Mouse (Mus musculus) thymus, postnatal 14 days (tissue): ENCODE results near the gene Slc44a2.
"Not testable (repeated sequence)": the region's sequence is repeated elsewhere in the genome, so short reads cannot be mapped to it uniquely, and the experiment has no call there.

Experiments
- DNase-seq: peaks from one replicate; pipeline ENCODE4 v3.0.0; 2021

Slc44a2 gene

DNA sequence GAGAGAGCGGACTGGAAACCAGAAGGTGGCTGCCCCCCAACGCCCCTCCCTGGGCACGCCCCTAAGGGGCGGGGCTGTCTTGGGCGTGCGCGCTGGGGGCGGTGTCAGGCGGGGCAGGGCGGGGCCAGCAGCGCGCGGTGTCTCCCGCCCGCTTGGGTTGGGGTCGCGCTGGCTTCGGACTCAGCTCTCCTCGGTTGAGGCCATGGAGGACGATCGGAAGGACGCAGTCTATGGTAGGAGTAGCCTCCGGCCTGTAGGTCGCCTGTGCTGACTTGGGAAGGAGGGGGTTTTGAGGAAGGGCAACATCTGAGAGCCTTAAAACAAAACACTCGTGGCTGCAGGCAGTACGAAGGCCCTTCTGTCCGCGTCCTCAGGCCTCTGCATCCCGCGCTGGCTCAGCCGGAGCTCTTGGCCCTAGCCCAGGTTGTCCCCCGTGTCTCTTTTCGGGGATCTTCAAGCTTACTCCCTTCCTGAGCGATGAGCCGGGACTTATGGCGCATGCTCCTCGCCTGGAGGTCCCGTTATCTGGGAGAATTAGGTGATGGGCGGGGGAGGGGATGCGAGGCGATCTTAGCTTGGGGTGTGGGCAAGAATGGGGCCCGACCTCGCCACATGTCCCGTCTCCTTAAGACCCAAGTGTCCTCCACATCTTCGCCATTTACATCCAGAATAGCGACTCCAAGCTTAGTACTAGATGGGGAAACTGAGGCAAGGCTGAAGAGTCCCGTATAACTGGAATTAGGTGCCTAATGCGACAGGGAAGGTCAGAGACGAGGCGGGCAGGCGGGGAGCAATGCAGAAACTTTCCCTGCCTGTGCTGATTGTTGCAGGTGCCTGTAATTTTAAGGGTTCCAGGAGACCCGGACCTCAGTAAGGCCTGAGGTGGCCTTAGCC, at the start of gene Slc44a2:
Gene Slc44a2, plus strand, starts transcription at position 80 of the 894 bp plus-strand sequence.
- peak; percentile 93 for DNase-seq

DNA sequence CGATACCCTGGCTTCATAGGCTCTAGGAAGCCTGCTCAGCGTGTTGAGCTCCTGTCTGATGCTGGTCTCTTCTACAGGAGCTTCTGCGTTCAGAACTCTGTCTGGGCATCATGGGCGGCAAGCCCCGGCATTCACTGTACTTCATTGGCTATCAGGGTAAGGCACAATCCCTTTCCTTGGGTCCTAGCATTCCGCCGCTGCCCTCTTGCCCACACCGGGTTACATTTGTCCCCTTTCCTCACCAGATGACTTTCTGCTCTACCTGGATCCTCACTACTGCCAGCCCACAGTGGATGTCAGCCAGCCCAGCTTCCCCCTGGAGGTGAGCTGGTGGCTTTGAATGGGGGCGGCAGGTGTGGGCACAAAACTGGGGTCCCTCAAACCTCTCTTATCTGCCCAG, 48.1 kb upstream of the Slc44a2 start:
- DNase-seq: no peak

DNA sequence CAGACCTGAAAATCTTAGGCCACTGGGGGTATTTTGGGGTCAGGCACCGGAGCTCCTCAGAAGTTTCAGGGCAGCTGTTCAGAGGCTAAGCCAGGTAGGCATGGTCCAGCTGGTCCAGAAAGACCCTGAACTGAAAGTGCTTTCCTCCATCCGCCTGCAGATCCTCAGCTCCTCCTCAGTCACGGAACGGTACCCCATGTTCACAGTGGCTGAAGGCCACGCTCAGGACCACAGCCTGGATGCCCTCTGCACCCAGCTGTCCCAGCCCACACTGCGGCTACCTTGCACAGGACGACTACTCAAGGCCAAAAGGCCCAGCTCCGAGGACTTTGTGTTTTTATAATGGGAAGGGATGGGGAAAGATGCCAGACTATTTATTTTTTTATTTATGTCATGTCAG, 47.4 kb upstream of the Slc44a2 start:
- no peak for DNase-seq

DNA sequence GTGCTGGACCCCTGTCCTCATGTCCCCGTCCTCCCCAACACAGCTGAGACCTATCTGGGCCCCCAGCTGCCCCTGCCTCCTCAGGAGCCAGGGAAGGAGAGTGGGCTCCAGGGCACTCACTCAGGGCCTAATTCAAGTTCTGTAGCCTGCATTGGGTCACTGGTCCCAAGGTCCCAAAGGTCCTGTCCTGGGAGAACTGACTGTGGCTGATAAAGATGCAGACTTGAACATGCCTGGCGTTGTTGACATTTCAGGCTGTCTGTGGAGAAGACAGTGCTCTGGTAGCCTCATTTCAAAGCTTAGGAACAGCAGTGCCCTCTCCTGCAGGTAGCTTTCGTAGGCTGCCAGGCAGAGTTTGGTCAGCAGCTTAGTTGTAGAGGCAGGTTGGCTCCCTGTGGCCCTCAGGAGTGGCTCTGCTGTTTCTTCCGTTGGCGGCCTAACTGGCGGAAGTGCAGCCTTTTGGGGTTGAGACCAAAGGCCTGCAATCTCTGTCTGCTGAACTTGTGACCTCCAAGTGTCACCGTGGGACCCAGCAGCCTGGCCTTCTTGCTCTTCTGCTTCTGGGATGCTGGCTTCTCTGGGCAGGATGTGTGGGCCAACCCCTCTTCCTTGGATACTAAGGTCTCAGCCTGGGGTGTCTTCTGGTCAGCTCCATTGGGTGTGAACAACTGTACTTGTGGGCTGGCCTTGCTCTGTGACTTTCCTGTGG, 46.8 kb upstream of the Slc44a2 start:
- no peak for DNase-seq

DNA sequence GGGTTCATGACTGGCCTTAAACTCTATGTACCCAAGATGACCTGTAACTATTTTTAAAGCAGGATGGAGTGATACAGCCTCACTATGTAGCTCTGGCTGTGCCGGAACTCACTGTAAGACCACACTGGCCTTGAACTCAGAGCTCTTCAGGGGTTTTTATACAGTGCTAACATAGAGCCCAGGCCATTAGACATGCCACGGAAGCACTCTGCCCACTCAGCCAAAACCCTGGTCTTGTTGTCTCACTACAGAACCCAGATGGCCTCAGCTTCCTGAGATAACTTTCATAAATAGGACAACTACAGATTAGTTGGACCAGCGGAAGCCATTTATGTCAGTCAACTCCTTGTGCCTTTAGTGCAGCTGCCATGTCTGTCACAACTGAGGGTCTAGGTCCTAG, 46.2 kb upstream of the Slc44a2 start:
- no peak for DNase-seq

DNA sequence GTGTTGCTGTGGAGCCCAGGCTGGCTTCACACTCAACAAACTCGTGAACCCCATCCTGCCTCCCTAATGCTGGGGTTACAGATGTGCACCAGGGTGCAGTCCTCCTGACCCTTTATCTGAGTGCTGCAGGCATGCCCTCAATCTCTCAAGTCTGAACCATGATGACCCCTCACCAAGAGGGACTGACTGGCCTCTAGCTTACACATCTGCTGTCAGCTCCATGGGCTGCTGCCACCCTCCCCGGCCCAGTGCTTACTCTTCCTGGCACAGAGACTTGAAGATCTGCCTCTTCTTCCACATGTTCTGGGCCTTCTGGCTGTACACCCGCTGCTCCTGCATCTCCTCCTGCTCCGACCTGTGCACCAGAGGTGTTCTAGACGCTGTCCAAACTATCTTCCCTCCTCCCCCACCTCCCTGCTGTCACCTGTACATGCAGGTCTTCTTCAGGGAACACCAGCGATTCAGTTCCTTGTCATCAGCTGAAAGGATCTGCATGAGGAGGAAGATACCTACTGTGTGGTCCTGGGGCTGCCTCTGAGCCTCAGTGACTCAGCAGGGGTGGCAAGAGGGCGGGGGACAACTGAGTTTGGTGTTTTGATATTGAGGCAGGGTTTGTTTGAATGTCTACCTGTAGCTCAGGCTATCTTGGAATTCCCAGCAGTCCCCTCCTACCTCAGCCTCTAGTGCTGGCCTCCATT, 45.3 kb upstream of the Slc44a2 start:
- DNase-seq: no peak

DNA sequence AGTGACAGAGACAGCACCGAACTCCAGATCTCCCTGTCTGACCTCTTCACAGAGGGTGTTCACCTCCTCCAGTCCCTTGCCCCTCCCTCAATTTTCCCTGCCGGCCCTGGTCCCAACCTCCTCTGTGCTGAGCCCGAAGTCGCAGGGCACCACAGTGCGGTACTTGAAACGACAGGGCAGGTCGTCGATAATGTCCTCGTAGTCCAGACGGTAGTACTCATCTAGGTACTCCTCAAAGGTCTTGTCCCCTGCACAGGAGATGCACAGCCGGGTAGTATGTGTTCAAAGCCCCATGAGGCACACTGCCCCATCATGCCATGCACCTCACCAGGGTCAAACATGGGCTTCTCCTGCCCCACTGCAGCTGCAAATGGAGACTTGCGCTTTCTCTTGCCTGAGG, 44.8 kb upstream of the Slc44a2 start:
- no peak for DNase-seq

DNA sequence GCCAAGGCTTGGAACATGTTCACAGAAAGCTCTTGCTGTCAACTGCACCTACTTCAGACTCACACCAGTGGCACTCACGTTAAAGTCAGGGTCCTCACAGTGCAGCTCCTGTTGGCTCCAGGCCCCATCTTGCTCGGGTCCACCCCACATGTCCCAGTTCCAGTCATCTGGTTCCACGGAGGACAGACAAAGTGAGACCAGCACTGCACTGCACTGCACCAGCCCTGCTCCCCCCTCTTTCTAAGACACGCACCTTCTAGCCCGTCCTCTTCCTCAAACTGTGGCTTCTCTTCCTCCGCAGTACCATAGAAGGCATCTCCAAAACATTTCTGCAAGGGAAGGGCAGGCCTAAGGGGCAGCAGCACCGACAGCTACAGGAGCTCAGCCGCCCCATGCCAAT, 44.2 kb upstream of the Slc44a2 start:
- no peak for DNase-seq

DNA sequence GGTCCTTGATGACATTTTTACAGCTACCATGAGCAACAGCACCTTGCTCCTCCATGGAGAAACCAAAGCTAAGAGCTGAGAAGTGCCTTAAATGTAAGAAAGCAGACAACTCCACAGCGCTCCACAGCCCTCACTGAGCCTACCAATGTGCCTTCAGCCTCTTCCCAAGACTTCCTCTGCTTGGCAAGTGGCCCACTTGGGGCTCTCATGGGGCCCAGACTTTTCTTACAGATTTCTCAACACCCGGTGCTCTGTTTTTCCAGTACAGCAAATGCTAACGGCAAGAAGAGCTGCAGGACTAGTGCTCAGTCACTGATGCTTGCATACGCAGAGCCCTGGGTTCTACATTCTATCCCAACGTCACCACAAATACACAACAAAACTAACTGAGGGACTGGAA, 42.7 kb upstream of the Slc44a2 start:
- DNase-seq: no peak

DNA sequence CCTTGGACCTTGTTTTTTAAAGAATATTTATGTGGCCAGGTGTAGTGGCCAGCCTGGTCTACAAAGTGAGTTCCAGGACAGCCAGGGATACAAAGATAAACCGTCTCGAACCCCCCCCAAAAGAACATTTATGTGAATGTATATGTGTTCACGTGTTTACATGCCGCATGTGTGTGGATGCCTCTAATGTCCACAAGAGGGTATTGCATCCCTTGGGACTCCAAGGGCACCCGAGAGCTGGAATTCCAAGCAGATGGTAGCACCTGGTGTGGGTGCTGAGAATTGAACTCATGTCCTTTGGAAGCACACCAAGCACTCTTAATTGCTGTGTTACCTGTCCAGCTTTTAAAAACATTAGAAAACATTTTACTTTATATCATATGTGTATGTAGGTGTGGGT, 36.9 kb upstream of the Slc44a2 start:
- no peak for DNase-seq

DNA sequence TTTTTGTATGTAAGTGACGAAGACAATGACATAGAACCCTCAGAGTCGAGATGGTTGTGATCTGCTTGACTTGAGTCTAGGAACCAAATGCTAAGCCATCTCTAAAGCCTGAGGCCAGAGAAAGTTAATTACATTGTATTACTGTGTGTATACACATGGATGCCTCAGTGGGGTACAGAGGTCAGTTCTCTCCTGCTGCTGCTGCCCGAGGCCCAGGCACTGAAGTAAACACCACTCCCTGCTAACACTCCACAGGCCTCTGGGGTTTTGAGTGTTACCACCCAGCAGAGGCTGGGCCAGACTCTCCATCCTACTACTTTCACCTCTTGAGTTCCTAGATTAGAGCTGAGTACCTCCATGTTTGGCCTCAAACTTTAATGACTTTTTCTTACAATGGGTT, 36.5 kb upstream of the Slc44a2 start:
- no peak for DNase-seq

DNA sequence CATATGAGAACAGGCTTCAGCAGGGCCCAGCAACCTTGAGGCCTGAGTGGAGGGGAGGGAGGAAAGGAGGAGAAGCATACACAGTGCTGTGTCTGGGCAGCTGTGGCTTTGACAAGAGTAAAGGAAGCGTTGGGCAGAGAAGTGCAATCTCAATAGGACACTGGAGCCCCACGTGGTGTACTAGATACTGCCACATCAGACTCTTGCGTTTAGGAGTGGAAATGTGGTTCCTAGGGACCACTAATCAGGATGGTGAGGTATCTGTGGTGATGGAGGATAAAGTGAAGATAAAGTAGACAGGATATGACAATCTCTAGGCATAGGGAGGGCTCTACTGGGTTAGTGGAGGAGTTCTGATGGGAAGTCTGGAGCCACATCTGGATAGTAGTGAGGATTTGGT, 33.7 kb upstream of the Slc44a2 start:
- DNase-seq: no peak

DNA sequence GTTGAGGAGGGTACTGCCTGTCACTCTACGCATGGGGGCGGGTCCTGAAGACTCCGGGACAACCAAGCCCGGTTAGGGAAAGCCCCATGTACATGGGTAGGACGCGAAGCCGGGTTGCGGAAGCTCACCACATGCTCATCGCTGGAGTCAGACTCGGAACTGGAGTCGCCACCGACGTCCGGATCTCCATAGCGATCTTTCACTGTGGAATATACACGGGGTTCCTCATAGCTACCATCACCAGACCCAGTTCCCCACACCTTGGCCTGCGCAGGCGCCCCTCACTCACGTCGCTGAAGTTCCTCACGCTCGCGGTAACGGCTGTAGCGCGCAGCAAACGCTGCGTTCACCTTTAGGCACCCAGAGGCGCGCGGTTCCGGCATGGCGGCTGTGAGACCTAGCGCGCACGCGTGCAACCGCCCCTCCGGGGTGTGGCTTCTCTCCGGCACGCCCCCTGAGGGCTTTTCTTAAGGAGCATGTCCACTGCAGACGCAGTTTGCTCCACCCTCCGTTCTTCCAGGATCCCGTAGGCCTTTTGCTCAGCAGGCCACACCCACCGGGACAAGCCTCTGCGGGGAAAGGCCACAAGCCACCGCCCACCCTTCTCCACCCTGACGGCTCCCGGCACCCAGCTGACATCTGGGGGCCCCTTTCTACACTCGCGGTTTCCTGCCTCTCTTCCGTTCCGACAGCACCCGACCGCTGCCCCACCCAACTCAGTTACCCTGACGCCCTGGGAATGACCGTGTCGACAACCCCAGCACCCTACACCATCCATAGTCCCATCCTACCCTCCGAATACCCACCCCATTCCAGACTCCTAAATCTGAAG, 32.7 kb upstream of the Slc44a2 start, which contains the start of gene Kri1:
Gene Kri1, minus strand, starts transcription at position 399 of the 832 bp plus-strand sequence.
- peak; percentile 99 for DNase-seq

DNA sequence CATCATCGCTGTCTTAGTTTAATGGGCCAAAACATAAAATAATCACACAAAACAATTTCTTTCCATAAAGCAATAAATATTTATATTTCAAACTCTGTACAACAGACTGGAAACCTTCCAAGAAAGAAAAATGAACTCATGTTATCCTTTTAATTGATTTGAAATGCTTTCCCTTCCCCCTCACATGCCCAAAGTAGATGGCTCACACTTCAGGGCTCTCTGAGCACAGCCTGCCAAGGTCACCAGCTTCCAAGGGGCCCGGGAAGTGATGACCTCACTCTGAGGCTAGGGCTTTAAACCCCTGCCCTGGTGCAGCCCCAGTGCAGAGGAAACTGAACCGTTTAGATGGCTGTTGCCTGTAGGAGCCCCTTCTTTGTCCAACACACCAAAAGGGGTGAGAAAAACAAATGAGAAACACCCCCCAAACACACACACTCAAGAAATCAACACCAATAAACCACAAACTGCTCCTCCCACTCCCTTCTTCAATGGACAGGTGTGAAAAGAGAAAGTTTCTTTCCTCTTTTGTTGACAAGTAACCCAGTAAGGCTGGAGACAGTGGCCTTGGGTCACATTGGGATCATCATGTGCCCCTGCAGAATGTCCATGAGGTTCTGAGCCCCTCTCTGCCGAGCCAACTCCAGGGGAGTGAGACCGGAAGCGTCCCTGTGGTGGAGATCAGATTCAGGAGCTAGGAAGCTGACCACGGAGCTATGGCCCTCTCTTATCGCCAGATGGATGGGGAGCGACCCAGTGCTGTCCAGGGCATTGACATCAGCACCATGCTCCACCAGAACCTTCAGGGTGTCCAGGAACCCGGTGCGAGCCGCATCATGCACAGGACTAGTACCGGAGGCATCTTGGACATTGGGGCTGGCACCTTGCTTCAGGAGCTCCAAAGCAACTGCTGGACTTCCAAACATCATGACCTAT, 31.8 kb upstream of the Slc44a2 start:
- peak; percentile 76 for DNase-seq

DNA sequence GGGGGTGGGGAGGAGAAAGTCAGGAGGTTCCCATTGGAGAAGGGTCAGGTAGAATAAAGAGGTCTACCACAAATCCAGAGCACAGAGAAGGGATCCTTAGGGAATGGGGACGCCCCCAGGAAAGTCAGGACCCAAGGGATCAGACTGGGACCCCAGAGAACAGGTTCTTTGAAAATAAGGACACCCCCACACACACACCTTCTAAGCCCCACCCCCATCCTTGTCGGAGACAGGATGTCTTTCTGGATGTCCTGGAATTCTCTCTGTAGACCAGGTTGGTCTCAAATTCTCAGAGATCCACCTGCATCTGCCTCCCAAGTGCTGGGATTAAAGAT, 31.2 kb upstream of the Slc44a2 start:
- peak; percentile 36 for DNase-seq

DNA sequence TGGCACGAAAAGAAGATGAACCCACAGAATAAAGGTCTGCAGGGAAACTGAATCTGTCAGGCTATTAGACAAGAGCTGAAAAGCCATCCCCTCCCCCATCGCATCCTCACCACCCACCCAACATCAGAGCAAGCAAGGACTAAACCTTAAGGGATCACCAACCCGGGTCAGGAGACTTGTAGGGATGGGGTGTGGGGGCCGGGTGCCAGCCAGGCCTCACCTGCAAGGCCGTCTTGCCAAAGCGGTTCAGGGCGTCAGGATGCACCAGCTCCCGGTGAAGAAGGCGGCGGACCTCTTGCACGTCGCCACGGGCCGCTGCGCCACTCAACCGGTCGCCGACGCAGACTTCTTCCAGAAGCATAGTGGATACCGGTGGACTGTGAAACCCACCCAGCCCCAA, 29.9 kb upstream of the Slc44a2 start:
- peak; percentile 81 for DNase-seq

DNA sequence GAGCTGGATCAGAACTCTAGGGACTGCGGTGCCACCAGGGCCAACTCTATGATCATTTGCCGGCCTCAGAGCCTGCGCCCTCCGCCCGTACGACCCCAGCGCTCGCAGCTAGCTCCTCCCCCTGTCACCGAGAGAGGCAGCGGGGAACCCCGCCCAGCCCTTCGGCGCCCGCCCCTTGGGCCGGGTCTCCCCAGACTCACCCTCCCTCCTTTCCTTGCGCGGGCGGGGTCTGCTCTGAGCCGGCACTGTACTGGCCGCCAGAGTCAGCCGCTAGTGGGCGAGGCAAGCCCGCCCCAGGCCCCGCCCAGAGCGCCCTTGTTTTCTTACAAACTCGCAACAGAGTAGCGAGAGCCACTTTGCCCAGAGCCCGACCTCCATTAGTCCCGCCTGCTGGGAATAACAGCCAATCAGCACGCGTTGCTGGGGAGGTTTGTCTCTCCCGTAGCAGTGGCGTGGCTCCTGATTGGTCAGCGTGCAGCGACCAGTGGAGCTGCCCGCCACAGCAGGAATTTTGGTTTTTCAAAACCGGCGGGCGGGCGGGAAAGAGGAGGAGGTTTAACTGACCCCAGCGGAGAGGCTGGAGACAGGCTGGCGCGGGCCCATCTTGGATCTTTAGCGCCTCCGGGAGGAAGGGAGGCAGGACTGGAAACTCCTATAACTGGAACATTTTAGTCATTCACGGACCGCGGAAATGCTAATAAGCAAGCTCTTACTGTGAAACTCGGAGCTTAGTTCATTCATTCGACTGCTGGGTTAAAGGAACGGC, 29.3 kb upstream of the Slc44a2 start, which contains the start of gene Cdkn2d:
Gene Cdkn2d, minus strand, starts transcription at position 386 of the 766 bp plus-strand sequence.
- peak; percentile 100 for DNase-seq

DNA sequence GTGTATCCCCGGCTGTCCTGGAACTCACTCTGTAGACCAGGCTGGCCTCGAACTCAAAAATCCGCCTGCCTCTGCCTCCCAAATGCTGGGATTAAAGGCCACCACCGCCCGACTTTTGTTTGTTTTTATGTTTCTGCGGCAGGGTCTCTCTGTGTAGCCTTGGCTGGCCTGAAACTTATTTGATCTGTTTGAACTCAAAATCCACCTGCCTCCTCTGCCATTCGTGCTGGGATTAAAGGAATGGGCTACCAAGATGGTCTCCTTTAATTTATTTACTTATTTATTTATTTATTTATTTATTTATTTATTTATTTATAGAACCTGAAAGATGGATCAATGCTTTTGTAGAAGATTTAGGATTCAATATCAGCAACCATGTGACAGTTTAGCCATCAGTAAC, 28.6 kb upstream of the Slc44a2 start:
- DNase-seq: not testable (repeated sequence)

DNA sequence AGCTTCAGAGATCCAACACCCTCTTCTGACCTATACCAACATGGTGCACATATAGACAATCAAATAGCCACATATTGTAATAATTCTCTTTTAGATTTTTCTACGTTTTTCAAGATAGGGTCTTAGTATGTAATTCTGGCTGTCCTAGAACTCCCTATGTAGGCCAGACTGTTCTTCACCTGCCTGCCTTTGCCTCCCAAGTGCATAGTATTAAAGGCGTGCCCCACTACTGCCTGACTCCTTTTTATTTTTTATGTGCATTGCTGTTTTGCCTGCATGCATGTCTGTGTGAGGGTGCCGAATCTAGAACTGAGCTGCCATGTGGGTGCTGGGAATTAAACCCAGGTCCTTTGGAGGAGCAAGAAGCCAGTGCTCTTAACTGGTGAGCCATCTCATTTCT, 28.2 kb upstream of the Slc44a2 start:
- DNase-seq: no peak

DNA sequence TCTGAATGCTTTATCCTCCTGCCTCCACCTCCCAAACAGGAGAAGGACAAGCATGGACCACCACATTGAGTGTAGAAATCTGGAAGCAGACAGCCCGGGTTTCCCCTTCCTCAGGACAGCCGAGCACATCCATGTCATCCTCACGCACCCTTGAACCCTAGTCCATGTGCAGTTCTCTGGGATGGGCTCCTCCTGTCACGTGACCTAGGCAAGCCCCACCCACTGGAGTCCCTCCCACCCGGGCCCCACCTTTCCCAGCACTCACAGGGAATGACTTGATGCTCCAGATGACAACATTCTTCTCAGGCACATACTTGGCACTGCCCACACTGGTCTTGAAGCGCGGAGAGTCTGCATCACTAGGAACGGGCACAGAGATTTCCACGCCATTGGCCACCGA, 21.5 kb upstream of the Slc44a2 start:
- no peak for DNase-seq

DNA sequence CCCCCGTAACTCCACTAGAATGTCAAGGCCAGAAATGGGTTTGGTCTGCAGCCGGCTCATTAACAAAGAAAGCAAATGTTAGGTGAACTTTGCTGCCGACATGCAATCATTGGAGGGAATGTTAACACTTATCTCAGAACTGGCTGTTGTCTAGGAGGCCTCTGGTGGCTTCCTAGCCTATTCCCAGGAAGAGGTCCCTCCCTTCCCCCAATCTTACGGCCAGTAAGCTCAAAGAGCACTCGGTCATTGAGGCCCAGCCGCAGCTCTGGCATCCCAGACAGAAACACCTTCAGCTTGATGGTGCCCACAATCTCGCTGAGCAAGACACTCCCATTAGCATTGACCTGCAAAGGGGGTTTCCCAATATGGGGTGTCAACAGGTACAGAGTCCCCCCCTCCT, 15.4 kb upstream of the Slc44a2 start:
- no peak for DNase-seq
